Mouse (Mus musculus): Measurements from ENCODE around the gene Gm973.

Gene Gm973

GRCm38 (mm10) chr1:59492432-59492831, 23.6 kb upstream of the Gm973 start:
- no peak for DNase-seq

GRCm38 (mm10) chr1:59495970-59496369, 20.1 kb upstream of the Gm973 start:
- no peak for DNase-seq

GRCm38 (mm10) chr1:59497741-59498613, 18.1 kb upstream of the Gm973 start:
- no peak for DNase-seq

GRCm38 (mm10) chr1:59499327-59499726, 16.7 kb upstream of the Gm973 start:
- no peak for DNase-seq

GRCm38 (mm10) chr1:59502355-59502754, 13.7 kb upstream of the Gm973 start:
- no peak for DNase-seq

- DNase-seq = peak in 1 of 2 experiments; percentile 39
Observed at GRCm38 (mm10) chr1:59503659-59504301, 12.3 kb upstream of the Gm973 start.

GRCm38 (mm10) chr1:59504302-59504700, 11.8 kb upstream of the Gm973 start:
- no peak for DNase-seq

- peak; percentile 18 to 52 for DNase-seq
Observed at GRCm38 (mm10) chr1:59508463-59509139, 7.5 kb upstream of the Gm973 start.

GRCm38 (mm10) chr1:59511566-59512270, 4.3 kb upstream of the Gm973 start:
- no peak for DNase-seq

GRCm38 (mm10) chr1:59520226-59520837, 4.3 kb downstream of the Gm973 start:
- DNase-seq = no peak

GRCm38 (mm10) chr1:59522456-59522855, 6.4 kb downstream of the Gm973 start:
- DNase-seq = no peak

GRCm38 (mm10) chr1:59523378-59523958, 7.4 kb downstream of the Gm973 start:
- DNase-seq = no peak

GRCm38 (mm10) chr1:59524071-59524470, 8.0 kb downstream of the Gm973 start:
- no peak for DNase-seq

- no peak for DNase-seq
Observed at GRCm38 (mm10) chr1:59524759-59525158, 8.7 kb downstream of the Gm973 start.

GRCm38 (mm10) chr1:59527219-59527618, 11.2 kb downstream of the Gm973 start:
- DNase-seq = no peak

- DNase-seq = peak in 1 of 2 experiments; percentile 22
Observed at GRCm38 (mm10) chr1:59534976-59535810, 19.1 kb downstream of the Gm973 start.

- no peak for DNase-seq
Observed at GRCm38 (mm10) chr1:59538381-59538780, 22.3 kb downstream of the Gm973 start.

- peak in 1 of 2 experiments; percentile 25 for DNase-seq
Observed at GRCm38 (mm10) chr1:59540537-59541148, 24.6 kb downstream of the Gm973 start.

GRCm38 (mm10) chr1:59541271-59542020, 25.4 kb downstream of the Gm973 start:
- DNase-seq = peak in 1 of 2 experiments; percentile 35

GRCm38 (mm10) chr1:59542231-59542630, 26.2 kb downstream of the Gm973 start:
- no peak for DNase-seq

Measured in kidney, postnatal 25 days (tissue).